Mouse (Mus musculus) midbrain, postnatal 0 days (tissue): ENCODE data around the gene Sccpdh. TPM values are rescaled to one million over a fixed set of nuclear protein-coding genes. Genes with fewer than 3 reads are reported as not detected.

Experiments
- ATAC-seq: fragments of 200-750 bp; cut with Nextera tagmentation; 2 replicates; pipeline ENCODE4 v1.8.0; 2017; ENCODE audit warnings: moderate number of reproducible peaks, mild to moderate bottlenecking, moderate TSS enrichment, moderate library complexity; ENCODE audit not compliant: low FRiP score
- DNase-seq: peaks from one replicate; pipeline ENCODE4 v3.0.0-alpha.2; 2015; ENCODE audit warnings: low spot score
- H3K27ac ChIP-seq: fragments of 300-500 bp; sonication (generic); 2 replicates; pipeline ENCODE4 v1.5.1; 2014; ENCODE audit warnings: low read depth, mild to moderate bottlenecking, low read length, mixed read lengths
- H3K27me3 ChIP-seq: fragments of 300-500 bp; sonication (generic); 2 replicates; pipeline ENCODE4 v1.6.1; 2014; ENCODE audit warnings: low read length, control low read depth, mixed read lengths; ENCODE audit not compliant: insufficient read depth
- H3K36me3 ChIP-seq: fragments of 300-500 bp; sonication (generic); 2 replicates; pipeline ENCODE4 v1.6.1; 2014; ENCODE audit warnings: low read length, control low read depth, mixed read lengths; ENCODE audit not compliant: insufficient read depth
- H3K4me1 ChIP-seq: fragments of 300-500 bp; sonication (generic); 2 replicates; pipeline ENCODE4 v1.6.1; 2014; ENCODE audit warnings: mild to moderate bottlenecking, control low read depth, antibody characterized with exemption, low read length, mixed read lengths; ENCODE audit not compliant: insufficient read depth
- H3K4me2 ChIP-seq: fragments of 300-500 bp; sonication (generic); 2 replicates; pipeline ENCODE4 v1.6.1; 2014; ENCODE audit warnings: low read depth, mild to moderate bottlenecking, low read length, mixed read lengths; ENCODE audit not compliant: poor library complexity, severe bottlenecking
- H3K4me3 ChIP-seq: fragments of 300-500 bp; sonication (generic); 2 replicates; pipeline ENCODE4 v1.5.1; 2014; ENCODE audit warnings: low read depth, mild to moderate bottlenecking, low read length, moderate library complexity
- H3K9ac ChIP-seq: fragments of 300-500 bp; sonication (generic); replicated peaks from 2 replicates; pipeline ENCODE4 v1.6.1; 2014; ENCODE audit warnings: mild to moderate bottlenecking, low read length, moderate library complexity, mixed read lengths; ENCODE audit not compliant: poor library complexity, severe bottlenecking
- H3K9me3 ChIP-seq: fragments of 300-500 bp; sonication (generic); 2 replicates; pipeline ENCODE4 v1.6.1; 2016; ENCODE audit warnings: low read length, control low read depth
- CTCF ChIP-seq: IDR thresholded peaks from 2 replicates; pipeline ENCODE4 v1.5.1; 2016; ENCODE audit warnings: antibody characterized with exemption, mild to moderate bottlenecking
- WGBS: fragments of 180-500 bp; shearing (Covaris S2); extraction: QIAGEN DNeasy Blood & Tissue Kit; methylation state at CpG from one replicate; pipeline ENCODE4 v1.1.7; 2014; 5-methylcytosine and 5-hydroxymethylcytosine counted together
- polyA plus RNA-seq: library from polyadenylated mRNA; unstranded; fragments of >200 nt; fragmentation: Nextera tagmentation; extraction: Ambion mirVana; gene quantifications from 2 replicates; pipeline ENCODE4 v1.2.1, GENCODE M21; 2015
- total RNA-seq: library from RNA; depleted of rRNA; stranded (reverse); fragments of >200 nt; gene quantifications from 2 replicates; pipeline ENCODE4 v1.2.3, GENCODE M21; 2014; rRNA removed

Sccpdh gene
- total and polyA plus RNA-seq, 2 experiments from 2014 or later: 92.2 to 190 TPM

DNA sequence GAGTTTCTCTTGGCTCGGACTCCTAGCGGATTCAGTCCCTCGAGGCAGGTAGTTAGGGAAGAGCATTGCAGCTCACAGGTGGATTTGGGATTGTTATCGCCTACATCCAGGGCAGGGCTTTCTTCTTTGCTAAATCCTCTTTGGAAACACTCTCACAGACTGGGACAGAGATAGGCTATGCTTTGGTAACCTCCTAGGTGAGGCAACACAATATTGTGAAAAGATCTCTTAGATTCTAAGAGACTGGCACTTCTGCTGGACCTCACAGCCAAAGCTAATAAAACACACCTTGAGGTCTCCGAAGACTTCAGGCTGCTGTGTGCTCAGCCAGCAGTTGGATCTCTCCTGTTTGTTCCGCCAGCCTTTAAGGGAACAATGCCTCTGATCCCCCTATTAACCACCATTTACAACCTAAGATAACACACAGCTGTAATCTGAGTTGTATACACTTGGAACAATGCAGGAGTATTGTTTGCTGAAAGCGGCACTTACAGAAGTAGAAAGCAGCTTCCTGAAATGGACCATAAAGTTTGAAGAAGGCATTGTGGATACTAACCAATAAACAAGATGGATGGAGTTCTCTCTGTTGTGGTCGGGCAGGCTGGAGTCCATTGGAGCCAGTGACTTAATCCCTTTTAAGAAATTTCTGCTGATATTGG lies 54.9 kb downstream of the Sccpdh start:
- Histone ChIP-seq H3K9ac (no peak overlapping the region), H3K4me2 (no peak overlapping the region), H3K36me3 (no peaks in the 10 kb centered on the region), H3K9me3 (no peaks in the 10 kb centered on the region), H3K27me3 (no peaks in the 10 kb centered on the region), H3K27ac (no peak overlapping the region), H3K4me3 (no peak overlapping the region), H3K4me1 (no peaks in the 10 kb centered on the region)
- no peak for TF ChIP-seq CTCF
- ATAC-seq (no peak), DNase-seq (no peak)
- 80% methylated on average over 8 of the region's 8 CpGs for WGBS

DNA sequence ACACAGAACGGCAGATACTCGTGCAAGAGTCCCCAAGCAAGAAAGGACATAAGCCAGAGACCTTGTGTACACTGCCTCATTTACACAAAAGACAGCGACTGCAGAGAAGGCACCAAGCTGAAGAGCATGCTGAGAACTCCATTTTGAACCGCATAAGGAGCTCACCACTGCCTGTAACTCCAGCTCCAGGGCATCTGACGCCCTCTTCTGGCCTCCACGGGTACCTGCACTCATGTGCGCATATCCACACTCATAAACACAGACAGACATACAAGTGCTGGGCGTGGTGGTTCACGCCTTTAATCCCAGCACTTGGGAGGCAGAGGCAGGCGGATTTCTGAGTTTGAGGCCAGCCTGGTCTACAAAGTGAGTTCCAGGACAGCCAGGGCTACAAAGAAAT lies 60.7 kb downstream of the Sccpdh start:
- H3K4me1 ChIP-seq: no peaks in the 10 kb centered on the region
- no peak overlapping the region for H3K9ac ChIP-seq
- TF ChIP-seq CTCF: no peak
- H3K4me3 ChIP-seq: no peak overlapping the region
- WGBS: 91% methylated on average over 10 of the region's 10 CpGs
- ATAC-seq: no peak
- no peaks in the 10 kb centered on the region for H3K27me3 ChIP-seq
- DNase-seq: no peak
- no peak overlapping the region for H3K27ac ChIP-seq
- no peaks in the 10 kb centered on the region for H3K36me3 ChIP-seq
- H3K4me2 ChIP-seq: no peak overlapping the region
- H3K9me3 ChIP-seq: no peaks in the 10 kb centered on the region

DNA sequence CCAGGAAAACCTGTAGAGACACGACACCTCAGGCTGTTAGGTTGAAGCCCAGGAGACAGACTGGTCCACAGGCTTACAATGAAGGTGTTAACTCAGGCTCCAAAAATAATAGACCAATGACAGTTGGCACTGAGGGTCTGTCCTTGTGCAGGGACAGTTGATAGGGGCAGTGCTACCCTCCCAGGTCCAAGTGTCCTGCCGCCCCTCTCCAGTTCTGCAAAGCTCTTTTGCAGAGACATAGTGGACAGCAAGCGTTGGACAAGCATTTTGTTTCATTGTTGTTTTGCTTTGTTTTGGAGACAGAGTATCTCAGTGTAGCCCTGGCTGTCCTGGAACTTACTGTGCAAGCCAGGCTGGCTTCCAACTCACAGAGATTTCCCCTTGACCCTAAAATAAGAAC lies 63.4 kb downstream of the Sccpdh start:
- no peak for DNase-seq
- Histone ChIP-seq H3K4me3 (no peak overlapping the region), H3K27me3 (no peaks in the 10 kb centered on the region), H3K36me3 (no peaks in the 10 kb centered on the region), H3K9ac (no peak overlapping the region), H3K4me1 (no peaks in the 10 kb centered on the region), H3K9me3 (no peaks in the 10 kb centered on the region), H3K27ac (no peak overlapping the region), H3K4me2 (no peak overlapping the region)
- WGBS: 90% methylated on average over 3 of the region's 3 CpGs
- TF ChIP-seq CTCF: no peak
- no peak for ATAC-seq

DNA sequence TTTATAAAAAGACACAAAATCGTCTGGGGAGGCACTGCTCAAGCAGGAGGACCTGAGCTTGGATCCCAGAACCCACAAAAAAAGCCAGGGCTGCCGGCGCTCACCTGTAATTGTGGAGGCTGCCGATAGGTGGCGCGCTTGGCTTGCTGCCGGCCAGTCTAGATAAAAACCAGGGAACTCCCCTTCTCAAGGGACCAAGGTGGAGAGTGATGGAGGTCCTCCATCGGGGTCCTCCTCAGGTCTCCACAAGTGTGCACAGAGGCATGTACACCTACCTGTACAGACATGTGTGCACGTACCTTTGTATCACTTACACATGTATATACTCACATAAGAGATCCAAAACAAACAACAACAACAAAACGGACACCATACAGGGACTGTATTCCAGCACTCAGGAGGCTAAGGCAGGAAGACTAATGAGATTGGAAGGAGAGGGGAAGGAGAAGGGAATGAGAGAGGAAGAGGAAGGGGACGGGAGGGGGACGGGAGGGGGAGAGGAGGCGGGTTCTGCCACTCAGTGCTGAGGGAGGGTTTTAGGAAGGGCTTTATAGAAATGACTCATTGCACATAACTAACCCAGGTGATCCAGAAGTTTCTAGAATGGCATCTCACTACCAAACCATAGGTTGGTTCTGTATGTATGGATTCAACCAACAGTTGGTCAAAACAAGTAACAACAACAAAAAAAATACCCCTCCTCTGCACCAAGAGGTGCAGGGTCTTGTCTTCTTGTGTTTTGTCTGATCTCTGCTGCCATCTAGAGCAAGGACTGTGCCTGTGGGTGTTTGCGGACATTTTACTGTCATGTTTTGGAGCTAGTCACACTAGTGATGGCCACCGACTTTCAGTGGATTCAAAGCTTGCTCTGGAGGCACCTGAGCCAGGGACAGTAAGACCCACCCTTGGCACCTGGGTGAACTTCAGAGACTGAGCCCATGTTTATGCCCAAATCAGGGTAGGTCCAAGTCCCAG lies 66.8 kb downstream of the Sccpdh start:
- WGBS: 34% methylated on average over 15 of the region's 15 CpGs
- Histone ChIP-seq H3K36me3 (no peaks in the 10 kb centered on the region), H3K4me1 (no peaks in the 10 kb centered on the region), H3K9me3 (no peaks in the 10 kb centered on the region), H3K27me3 (no peaks in the 10 kb centered on the region), H3K4me3 (no peak overlapping the region), H3K27ac (no peak overlapping the region), H3K4me2 (no peak overlapping the region), H3K9ac (no peak overlapping the region)
- peak; percentile 41 for DNase-seq
- ATAC-seq: no peak
- peak; percentile 71 for TF ChIP-seq CTCF

DNA sequence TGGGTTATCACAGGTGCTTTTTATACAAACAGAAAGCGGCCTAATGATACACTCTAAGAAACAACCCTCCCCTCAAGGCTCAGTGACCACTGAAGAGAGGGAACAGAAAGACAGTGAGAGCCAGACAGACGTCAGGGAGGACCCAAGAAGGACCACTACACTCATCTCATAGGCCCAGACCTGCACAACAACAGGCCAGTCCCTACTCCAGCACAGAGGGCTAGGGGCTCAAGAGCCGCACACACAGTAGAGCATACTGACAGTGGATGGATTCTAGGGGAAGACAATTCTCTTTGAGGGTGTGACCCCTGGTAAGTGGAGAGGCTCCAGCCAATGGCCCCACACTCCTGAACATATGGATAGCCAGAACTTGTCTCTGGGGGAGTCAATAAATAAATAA lies 68.5 kb downstream of the Sccpdh start:
- H3K4me2 ChIP-seq: no peak overlapping the region
- ATAC-seq (no peak), DNase-seq (no peak)
- no peaks in the 10 kb centered on the region for H3K36me3 ChIP-seq
- TF ChIP-seq CTCF: no peak
- no peak overlapping the region for H3K27ac ChIP-seq
- no peaks in the 10 kb centered on the region for H3K9me3 ChIP-seq
- no peaks in the 10 kb centered on the region for H3K4me1 ChIP-seq
- no peak overlapping the region for H3K4me3 ChIP-seq
- WGBS: 84% methylated on average over 3 of the region's 3 CpGs
- no peak overlapping the region for H3K9ac ChIP-seq
- H3K27me3 ChIP-seq: no peaks in the 10 kb centered on the region

Other genes with a start within 250 kb of the Sccpdh start
- gene Smyd3, start 150.2 kb upstream of the Sccpdh start, total RNA-seq: 15.8 and 24.4 TPM in 2 replicates
- 23.1 and 28.4 TPM in 2 replicates for gene Smyd3, start 150.2 kb upstream of the Sccpdh start, polyA plus RNA-seq
- gene Tfb2m, start 121.9 kb upstream of the Sccpdh start, total RNA-seq: 13.4 and 14.2 TPM in 2 replicates
- 29.5 and 31.1 TPM in 2 replicates for gene Tfb2m, start 121.9 kb upstream of the Sccpdh start, polyA plus RNA-seq
- 35.8 and 36.8 TPM in 2 replicates for gene Cnst, start 121.8 kb upstream of the Sccpdh start, total RNA-seq
- 16.4 and 16.5 TPM in 2 replicates for gene Cnst, start 121.8 kb upstream of the Sccpdh start, polyA plus RNA-seq
- 0.22 TPM in 1 of 2 replicates, not detected in the other for gene Kif28, start 77.1 kb downstream of the Sccpdh start, total RNA-seq
- not detected in 2 replicates for gene Kif28, start 77.1 kb downstream of the Sccpdh start, polyA plus RNA-seq
- not detected in 2 replicates for gene Gm10518, start 135.2 kb downstream of the Sccpdh start, total RNA-seq
- not detected in 2 replicates for gene Gm10518, start 135.2 kb downstream of the Sccpdh start, polyA plus RNA-seq
- 20.7 and 31.9 TPM in 2 replicates for gene Ahctf1, start 135.5 kb downstream of the Sccpdh start, total RNA-seq
- gene Ahctf1, start 135.5 kb downstream of the Sccpdh start, polyA plus RNA-seq: 6.4 and 9.3 TPM in 2 replicates